Mouse (Mus musculus) CH12.LX (cell line): ENCODE data around the gene Armc3. TPM values are rescaled to one million over a fixed set of nuclear protein-coding genes. Genes with fewer than 3 reads are reported as not detected.

ENCODE experiments used
- DNase-seq: peaks from one replicate; pipeline ENCODE4 v3.0.0-alpha.2; 2013; ENCODE audit errors: extremely low read depth
- H3K27ac ChIP-seq: 2 replicates; pipeline ENCODE4 v1.5.1; 2012; ENCODE audit warnings: low read depth, mild to moderate bottlenecking, control low read depth, moderate library complexity; ENCODE audit not compliant: insufficient read depth
- H3K27me3 ChIP-seq: replicated peaks from 2 replicates; pipeline ENCODE3; 2012; ENCODE audit warnings: inconsistent platforms
- H3K36me3 ChIP-seq, 2 experiments: replicated peaks in 1 of 2; 2 replicates each; pipeline versions ENCODE3 to v1.6.1; 2012; ENCODE audit warnings: inconsistent platforms in 1 of 2, low read length in 1 of 2, mild to moderate bottlenecking in 1 of 2, mixed read lengths in 1 of 2, moderate library complexity in 1 of 2; ENCODE audit not compliant: control insufficient read depth in 1 of 2, insufficient read depth in 1 of 2
- H3K4me1 ChIP-seq, 2 experiments: 2 replicates each; pipeline ENCODE4 v1.6.1; 2012; ENCODE audit warnings: inconsistent platforms in 1 of 2, moderate library complexity in 1 of 2; ENCODE audit not compliant: insufficient read depth in 2 of 2, control insufficient read depth in 1 of 2
- H3K4me2 ChIP-seq: 2 replicates; pipeline ENCODE4 v1.6.1; 2012; ENCODE audit warnings: low read depth, mild to moderate bottlenecking, control low read depth; ENCODE audit not compliant: poor library complexity, insufficient read depth, severe bottlenecking
- H3K4me3 ChIP-seq, 3 experiments: fragments of 150-350 bp in 1 of 3; sonication (generic) in 1 of 3; replicated peaks in 1 of 3; 2 replicates each; pipeline versions ENCODE3 to v1.5.1; 2011 to 2012; ENCODE audit warnings: low read depth in 2 of 3, low read length in 2 of 3, mild to moderate bottlenecking in 2 of 3, moderate library complexity in 2 of 3, control low read depth in 1 of 3, improper control_type of control experiment in 1 of 3, inconsistent platforms in 1 of 3, mixed read lengths in 1 of 3; ENCODE audit not compliant: poor library complexity in 1 of 3
- H3K79me2 ChIP-seq: replicated peaks from 2 replicates; pipeline ENCODE4 v1.6.1; 2012; ENCODE audit warnings: mild to moderate bottlenecking, moderate library complexity; ENCODE audit not compliant: control insufficient read depth, poor library complexity, insufficient read depth, severe bottlenecking; ENCODE audit errors: extremely low read depth
- H3K9ac ChIP-seq: 2 replicates; pipeline ENCODE4 v1.6.1; 2012; ENCODE audit warnings: low read depth, mild to moderate bottlenecking, control low read depth, moderate library complexity; ENCODE audit not compliant: insufficient read depth
- H3K9me3 ChIP-seq: replicated peaks from 2 replicates; pipeline ENCODE3; 2012; ENCODE audit warnings: low read length, inconsistent platforms, mixed read lengths
- BHLHE40 ChIP-seq: IDR thresholded peaks from 2 replicates; pipeline ENCODE4 v1.6.1; 2011; ENCODE audit warnings: mild to moderate bottlenecking, low read depth, low read length, improper control_type of control experiment
- CHD2 ChIP-seq: IDR thresholded peaks from 2 replicates; pipeline ENCODE4 v1.6.1; 2011; ENCODE audit warnings: low read length, improper control_type of control experiment
- CTCF ChIP-seq, 2 experiments: IDR thresholded peaks in 1 of 2; conservative IDR thresholded peaks in 1 of 2; 2 replicates each; pipeline ENCODE4 v1.5.1; 2011 to 2012; ENCODE audit warnings: low read depth in 2 of 2, low read length in 2 of 2, improper control_type of control experiment in 1 of 2, inconsistent platforms in 1 of 2, mild to moderate bottlenecking in 1 of 2, moderate library complexity in 1 of 2
- E2F4 ChIP-seq: IDR thresholded peaks from 2 replicates; pipeline ENCODE4 v1.6.1; 2011; ENCODE audit warnings: low read depth, low read length, improper control_type of control experiment; ENCODE audit not compliant: insufficient replicate concordance
- ELF1 ChIP-seq: IDR thresholded peaks from 2 replicates; pipeline ENCODE4 v1.6.1; 2014; ENCODE audit warnings: low read depth, mild to moderate bottlenecking, inconsistent platforms, low read length, improper control_type of control experiment
- ETS1 ChIP-seq: conservative IDR thresholded peaks from 2 replicates; pipeline ENCODE4 v1.6.1; 2012; ENCODE audit warnings: low read depth, mild to moderate bottlenecking, inconsistent platforms, low read length, improper control_type of control experiment, moderate library complexity
- GABPA ChIP-seq: IDR thresholded peaks from 2 replicates; pipeline ENCODE4 v1.6.1; 2012; ENCODE audit warnings: low read depth, low read length, improper control_type of control experiment, inconsistent platforms; ENCODE audit not compliant: insufficient replicate concordance
- HCFC1 ChIP-seq: IDR thresholded peaks from 2 replicates; pipeline ENCODE4 v1.6.1; 2012; ENCODE audit warnings: low read depth, mild to moderate bottlenecking, inconsistent platforms, low read length, improper control_type of control experiment
- IRF4 ChIP-seq: IDR thresholded peaks from 2 replicates; pipeline ENCODE4 v1.6.1; 2014; ENCODE audit warnings: low read depth, mild to moderate bottlenecking, inconsistent platforms, low read length, improper control_type of control experiment
- JUND ChIP-seq: conservative IDR thresholded peaks from 2 replicates; pipeline ENCODE4 v1.6.1; 2011; ENCODE audit warnings: low read depth, low read length, improper control_type of control experiment
- KAT2A ChIP-seq: IDR thresholded peaks from 2 replicates; pipeline ENCODE4 v1.6.1; 2012; ENCODE audit warnings: low read length, improper control_type of control experiment, inconsistent platforms; ENCODE audit not compliant: insufficient replicate concordance
- MAFK ChIP-seq: IDR thresholded peaks from 2 replicates; pipeline ENCODE4 v1.6.1; 2011; ENCODE audit warnings: low read length, improper control_type of control experiment; ENCODE audit not compliant: insufficient replicate concordance
- MXI1 ChIP-seq: IDR thresholded peaks from 2 replicates; pipeline ENCODE4 v1.6.1; 2011; ENCODE audit warnings: mild to moderate bottlenecking, low read depth, low read length, improper control_type of control experiment
- NRF1 ChIP-seq: IDR thresholded peaks from 2 replicates; pipeline ENCODE4 v1.6.1; 2014; ENCODE audit warnings: low read depth, mild to moderate bottlenecking, inconsistent platforms, low read length, improper control_type of control experiment, moderate library complexity
- PAX5 ChIP-seq: IDR thresholded peaks from 2 replicates; pipeline ENCODE4 v1.6.1; 2012; ENCODE audit warnings: low read length, inconsistent platforms, mixed read lengths
- POLR2A ChIP-seq: IDR thresholded peaks from 2 replicates; pipeline ENCODE4 v1.6.1; 2011; ENCODE audit warnings: low read depth, mild to moderate bottlenecking, improper control_type of control experiment, low read length
- POLR2AphosphoS2 ChIP-seq: IDR thresholded peaks from 2 replicates; pipeline ENCODE4 v1.6.1; 2011; ENCODE audit warnings: low read depth, low read length, improper control_type of control experiment
- RAD21 ChIP-seq: IDR thresholded peaks from 2 replicates; pipeline ENCODE4 v1.6.1; 2011; ENCODE audit warnings: low read depth, mild to moderate bottlenecking, low read length, improper control_type of control experiment, moderate library complexity
- RCOR1 ChIP-seq: conservative IDR thresholded peaks from 2 replicates; pipeline ENCODE4 v1.6.1; 2012; ENCODE audit warnings: low read depth, mild to moderate bottlenecking, inconsistent platforms, low read length, improper control_type of control experiment
- SIN3A ChIP-seq: IDR thresholded peaks from 2 replicates; pipeline ENCODE4 v1.6.1; 2012; ENCODE audit warnings: low read length, improper control_type of control experiment, inconsistent platforms
- SMC3 ChIP-seq: IDR thresholded peaks from 2 replicates; pipeline ENCODE4 v1.6.1; 2011; ENCODE audit warnings: low read depth, low read length, improper control_type of control experiment
- TBP ChIP-seq: conservative IDR thresholded peaks from 2 replicates; pipeline ENCODE4 v1.6.1; 2011; ENCODE audit warnings: low read depth, low read length, improper control_type of control experiment
- TCF12 ChIP-seq: IDR thresholded peaks from 2 replicates; pipeline ENCODE4 v1.6.1; 2014; ENCODE audit warnings: low read depth, mild to moderate bottlenecking, inconsistent platforms, low read length, improper control_type of control experiment
- USF1 ChIP-seq: IDR thresholded peaks from 2 replicates; pipeline ENCODE4 v1.6.1; 2014; ENCODE audit warnings: low read depth, mild to moderate bottlenecking, inconsistent platforms, low read length, improper control_type of control experiment
- USF2 ChIP-seq: conservative IDR thresholded peaks from 2 replicates; pipeline ENCODE4 v1.6.1; 2011; ENCODE audit warnings: low read depth, low read length, improper control_type of control experiment
- ZC3H11A ChIP-seq: IDR thresholded peaks from 2 replicates; pipeline ENCODE4 v1.6.1; 2012; ENCODE audit warnings: low read depth, mild to moderate bottlenecking, inconsistent platforms, low read length, improper control_type of control experiment
- ZNF384 ChIP-seq: IDR thresholded peaks from 2 replicates; pipeline ENCODE4 v1.6.1; 2012; ENCODE audit warnings: low read depth, low read length, improper control_type of control experiment, inconsistent platforms
- dilution Hi-C: fragments of 300-500 bp; cut with MboI; formaldehyde crosslinking; loops from 2 replicates; pipeline ENCODE4 v1.14.3; 2020; ENCODE audit warnings: low sequenced_read_pairs; ENCODE audit not compliant: extremely low pct_unique_long_range_greater_than_20kb, extremely low pct_ligation_motif_present
- in situ Hi-C: fragments of 300-500 bp; cut with MboI; formaldehyde crosslinking; loops from 3 replicates; pipeline ENCODE4 v1.14.3; 2019; ENCODE audit warnings: low sequenced_read_pairs, low pct_ligation_motif_present, low pct_unique_long_range_greater_than_20kb, mixed read lengths
- polyA plus RNA-seq: library from polyadenylated mRNA; unstranded; fragments of >175 nt; gene quantifications from 2 replicates; pipeline ENCODE4 v1.2.1, GENCODE M21; 2012; ENCODE audit warnings: low read depth; ENCODE audit not compliant: insufficient read length
- total RNA-seq, 2 experiments: library from RNA; depleted of rRNA; stranded (reverse); fragments of 300-350 nt in 1 of 2; fragments of >200 nt in 1 of 2; gene quantifications; 2 replicates each; pipeline ENCODE4 v1.2.3; 2012 to 2014

Armc3 gene
- total and polyA plus RNA-seq, 3 experiments: 0.08 to 0.36 (median 0.21) TPM

- Histone ChIP-seq H3K4me3 (peak overlapping the region; percentile 49 to 64 (median 53)), H3K4me1 (peaks cover 0 to 5% of the 10 kb centered on the region in 2 experiments; a peak in 3 of 4 replicates), H3K27ac (no peak overlapping the region), H3K36me3 (no peaks in the 10 kb centered on the region), H3K27me3 (no peaks in the 10 kb centered on the region), H3K79me2 (no peaks in the 10 kb centered on the region), H3K4me2 (peak overlapping the region; percentile 97), H3K9ac (peak overlapping the region; percentile 81), H3K9me3 (no peaks in the 10 kb centered on the region)
- in situ Hi-C loops: loop anchor here (10.0 kb wide), 1 partner anchor 411 kb away; no protein-coding TSS in a partner anchor
- DNase-seq: peak; percentile 83
- dilution Hi-C loops: no loop called here
- TF ChIP-seq TCF12 (peak; percentile 12; the same call in 1 of the 2 replicates), ELF1 (no peak), BHLHE40 (peak; percentile 53; the same call in 1 of the 2 replicates), RAD21 (peak; percentile 80), POLR2A (peak; percentile 25; the same call in 1 of the 2 replicates), HCFC1 (no peak; the same call in 1 of the 2 replicates), SMC3 (peak; percentile 72), IRF4 (peak; percentile 34; the same call in 1 of the 2 replicates), TBP (0 out of 2 replicates have a peak, but pooled peaks have one; percentile 30), CHD2 (peak; percentile 98), CTCF (conservative IDR thresholded peaks at IDR 0.05 in 1 of 2, IDR thresholded peaks at IDR 0.05 in 1 of 2; ENCODE audit: low read depth in 2 of 2, low read length in 2 of 2) (peak; percentile 59 to 91; a peak in 3 of 4 replicates), ETS1 (no peak), USF2 (no peak), USF1 (no peak)
Measured at GRCm38 (mm10) chr2:19275602-19276539, 76.8 kb downstream of the Armc3 start.

- no peak for DNase-seq
- Histone ChIP-seq H3K4me1 (no peaks in the 10 kb centered on the region; a peak in 2 of 4 replicates), H3K4me2 (no peak overlapping the region; the same call in 1 of the 2 replicates), H3K79me2 (no peaks in the 10 kb centered on the region), H3K9ac (no peak overlapping the region), H3K36me3 (no peaks in the 10 kb centered on the region), H3K9me3 (no peaks in the 10 kb centered on the region), H3K4me3 (no peak overlapping the region), H3K27me3 (no peaks in the 10 kb centered on the region), H3K27ac (no peak overlapping the region)
- no peak for TF ChIP-seq PAX5
- no peak for TF ChIP-seq JUND
- no peak for TF ChIP-seq KAT2A
- no peak for TF ChIP-seq ZC3H11A
- TF ChIP-seq MAFK: no peak
- no peak for TF ChIP-seq SIN3A
- TF ChIP-seq MXI1: no peak
- no peak for TF ChIP-seq GABPA
- no peak for TF ChIP-seq ZNF384
- no peak for TF ChIP-seq TBP
- TF ChIP-seq POLR2A: no peak
- no peak for TF ChIP-seq CHD2
- TF ChIP-seq CTCF (conservative IDR thresholded peaks at IDR 0.05 in 1 of 2, IDR thresholded peaks at IDR 0.05 in 1 of 2; ENCODE audit: low read depth in 2 of 2, low read length in 2 of 2): no peak
- TF ChIP-seq NRF1: no peak
- TF ChIP-seq POLR2AphosphoS2: no peak
- TF ChIP-seq USF2: no peak
- no peak for TF ChIP-seq E2F4
- no peak for TF ChIP-seq RCOR1
- dilution Hi-C loops (no loop called here), in situ Hi-C loops (no loop called here)
Measured at GRCm38 (mm10) chr2:19280331-19280730, 81.2 kb downstream of the Armc3 start.
